Mouse (Mus musculus): ENCODE results near the gene Tekt1. TPM values are rescaled to one million over a fixed set of nuclear protein-coding genes. Genes with fewer than 3 reads are reported as not detected.
"Not testable (repeated sequence)": the region's sequence is repeated elsewhere in the genome, so short reads cannot be mapped to it uniquely, and the experiment has no call there.

Gene Tekt1
- polyA plus RNA-seq, 1 experiment, result not detected

DNA sequence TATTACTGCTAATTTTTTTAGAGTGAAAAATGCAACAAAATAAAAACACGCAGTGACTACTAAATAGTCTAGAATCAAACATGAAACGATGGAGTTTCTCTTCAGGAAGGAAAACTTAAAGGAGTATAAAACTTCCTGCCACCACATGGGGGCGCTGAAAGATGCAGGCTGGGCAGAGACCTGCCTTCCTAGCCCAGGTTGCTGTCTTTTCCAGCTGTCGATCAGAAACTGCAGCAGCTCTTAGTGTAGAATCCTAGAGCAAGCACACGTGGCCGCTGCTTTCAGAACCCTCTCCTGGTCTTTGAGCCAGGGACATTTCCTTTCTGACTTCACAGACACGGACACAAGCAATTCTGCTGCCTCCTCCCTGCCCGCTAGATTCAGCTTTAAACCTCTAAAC lies 18.3 kb downstream of the Tekt1 start:
- H3K4me1 ChIP-seq (ENCODE audit: control insufficient read depth, insufficient read depth, low read length), result no peaks in the 10 kb centered on the region
- H3K27ac ChIP-seq (ENCODE audit: control insufficient read depth, insufficient read depth, low read depth, low read length, poor library complexity), result no peak overlapping the region
- 35% methylated on average over 8 of the region's 8 CpGs for WGBS
- TF ChIP-seq POLR2A (IDR thresholded peaks at IDR 0.05; ENCODE audit: borderline replicate concordance, control insufficient read depth, low read depth, low read length) (no peak), CTCF (IDR thresholded peaks at IDR 0.05; ENCODE audit: control insufficient read depth, insufficient read depth, low read length) (peak; percentile 67)
- no peak overlapping the region for H3K4me3 ChIP-seq (replicated peaks; ENCODE audit: control insufficient read depth, low read depth, low read length)

DNA sequence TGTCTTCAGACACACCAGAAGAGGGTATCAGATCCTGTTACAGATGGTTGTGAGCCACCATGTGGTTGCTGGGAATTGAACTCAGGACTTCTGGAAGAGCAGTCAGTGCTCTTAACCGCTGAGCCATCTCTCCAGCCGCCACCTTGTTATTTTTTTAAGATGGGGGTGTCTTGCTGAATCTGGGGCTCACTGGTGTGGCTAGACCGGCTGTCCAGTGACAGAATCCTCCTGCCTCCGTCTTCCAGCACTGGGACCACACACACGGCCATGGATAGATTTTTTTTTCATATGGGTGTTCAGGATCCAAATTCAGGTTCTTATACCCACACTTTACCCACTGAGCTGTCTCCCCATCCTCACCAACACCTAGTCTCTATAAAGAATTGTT lies 19.0 kb downstream of the Tekt1 start:
- H3K4me3 ChIP-seq (replicated peaks; ENCODE audit: control insufficient read depth, low read depth, low read length), result not testable (repeated sequence)

DNA sequence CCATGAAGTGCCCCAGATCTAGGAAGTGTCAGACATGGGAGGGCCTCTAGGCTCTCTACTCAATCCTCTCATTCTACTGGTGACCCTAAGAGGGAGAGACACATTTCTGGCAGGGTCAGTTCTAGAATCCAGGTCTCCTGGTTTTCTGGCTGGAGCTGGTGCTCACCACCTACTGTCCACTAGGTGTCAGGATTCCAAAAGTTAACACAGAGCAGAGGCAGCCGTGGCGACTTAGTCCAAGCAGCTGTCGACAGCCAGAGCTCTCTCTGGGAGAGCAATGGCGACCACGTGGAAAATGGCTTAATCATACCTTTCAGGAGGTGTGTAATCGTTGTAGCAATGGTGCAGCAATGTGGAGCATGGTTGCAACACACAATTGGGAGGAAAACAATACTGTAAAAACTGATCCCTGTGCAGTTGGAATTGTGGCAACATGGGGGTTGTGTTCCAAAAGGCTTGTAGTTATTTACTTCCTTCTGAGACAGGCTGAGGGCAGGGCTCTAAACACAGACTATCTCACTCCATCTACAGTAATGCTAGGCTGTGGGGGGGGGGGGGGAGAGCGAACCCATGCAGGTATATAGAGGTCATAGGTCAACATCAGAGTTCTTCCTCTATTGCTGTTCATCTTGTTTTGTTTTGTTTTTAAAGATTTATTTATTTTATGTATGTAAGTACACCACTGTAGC lies 19.5 kb downstream of the Tekt1 start:
- H3K27ac ChIP-seq (ENCODE audit: control insufficient read depth, insufficient read depth, low read depth, low read length, poor library complexity), result no peak overlapping the region
- H3K4me3 ChIP-seq (replicated peaks; ENCODE audit: control insufficient read depth, low read depth, low read length), result no peak overlapping the region
- peak; percentile 65 for TF ChIP-seq CTCF (IDR thresholded peaks at IDR 0.05; ENCODE audit: control insufficient read depth, insufficient read depth, low read length)
- TF ChIP-seq POLR2A (IDR thresholded peaks at IDR 0.05; ENCODE audit: borderline replicate concordance, control insufficient read depth, low read depth, low read length), result no peak
- H3K4me1 ChIP-seq (ENCODE audit: control insufficient read depth, insufficient read depth, low read length), result no peaks in the 10 kb centered on the region
- 13% methylated on average over 7 of the region's 7 CpGs for WGBS

More for the DNA sequence above, 19.0 kb downstream of the Tekt1 start:
- WGBS, result 86% methylated on average over 5 of the region's 5 CpGs
- not testable (repeated sequence) for H3K27ac ChIP-seq (ENCODE audit: control insufficient read depth, insufficient read depth, low read depth, low read length, poor library complexity); H3K4me1 ChIP-seq (ENCODE audit: control insufficient read depth, insufficient read depth, low read length)

DNA sequence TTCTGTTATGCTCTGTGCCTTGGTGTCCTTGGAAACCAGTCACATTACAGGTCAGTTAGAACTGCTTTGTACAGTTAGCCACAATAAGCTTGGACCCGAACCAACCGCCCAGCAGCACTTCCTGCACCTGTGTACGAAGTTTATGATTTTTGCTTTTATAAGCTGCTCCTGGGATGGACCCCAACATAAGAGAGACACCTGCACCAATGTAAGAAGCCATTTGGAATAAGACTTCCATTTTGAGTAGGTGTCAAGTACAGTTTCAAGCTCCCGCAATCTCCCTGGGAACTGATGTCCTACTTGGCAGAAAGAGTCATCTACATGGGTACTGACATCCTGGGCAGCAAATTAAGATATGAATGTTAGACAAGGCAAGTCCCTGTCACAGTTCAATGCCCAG lies 22.5 kb downstream of the Tekt1 start:
- no peak overlapping the region for H3K4me3 ChIP-seq (replicated peaks; ENCODE audit: control insufficient read depth, low read depth, low read length)
- no peak for TF ChIP-seq CTCF (IDR thresholded peaks at IDR 0.05; ENCODE audit: control insufficient read depth, insufficient read depth, low read length)
- no peak overlapping the region for H3K27ac ChIP-seq (ENCODE audit: control insufficient read depth, insufficient read depth, low read depth, low read length, poor library complexity)
- 48% methylated on average over 4 of the region's 4 CpGs for WGBS
- H3K4me1 ChIP-seq (ENCODE audit: control insufficient read depth, insufficient read depth, low read length), result no peaks in the 10 kb centered on the region

DNA sequence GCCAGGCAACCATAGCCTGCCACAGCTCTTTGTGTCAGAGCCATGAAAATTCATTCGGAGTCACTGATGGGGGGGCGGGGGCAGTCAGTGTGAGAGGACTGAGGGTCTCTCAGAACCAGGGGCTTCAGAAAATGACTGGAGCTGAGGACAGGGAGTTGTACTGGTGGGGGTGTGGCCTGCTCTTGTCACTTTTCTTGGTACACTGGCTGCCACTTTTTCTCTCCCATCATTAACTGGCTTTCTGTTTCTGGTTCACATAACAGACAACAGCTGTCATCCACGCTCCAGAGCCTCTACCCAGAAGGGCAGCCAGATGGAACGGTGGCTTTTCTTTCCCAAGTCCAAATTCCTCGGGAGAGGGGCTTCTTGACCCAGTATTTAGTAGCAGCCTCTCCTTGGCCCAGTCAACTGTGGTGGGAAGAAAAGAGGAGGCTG lies 23.8 kb downstream of the Tekt1 start:
- 74% methylated on average over 5 of the region's 5 CpGs for WGBS
- no peak overlapping the region for H3K4me3 ChIP-seq (replicated peaks; ENCODE audit: control insufficient read depth, low read depth, low read length)
- H3K4me1 ChIP-seq (ENCODE audit: control insufficient read depth, insufficient read depth, low read length), result no peaks in the 10 kb centered on the region
- no peak overlapping the region for H3K27ac ChIP-seq (ENCODE audit: control insufficient read depth, insufficient read depth, low read depth, low read length, poor library complexity)
- TF ChIP-seq CTCF (IDR thresholded peaks at IDR 0.05; ENCODE audit: control insufficient read depth, insufficient read depth, low read length) (no peak), POLR2A (IDR thresholded peaks at IDR 0.05; ENCODE audit: borderline replicate concordance, control insufficient read depth, low read depth, low read length) (no peak)

DNA sequence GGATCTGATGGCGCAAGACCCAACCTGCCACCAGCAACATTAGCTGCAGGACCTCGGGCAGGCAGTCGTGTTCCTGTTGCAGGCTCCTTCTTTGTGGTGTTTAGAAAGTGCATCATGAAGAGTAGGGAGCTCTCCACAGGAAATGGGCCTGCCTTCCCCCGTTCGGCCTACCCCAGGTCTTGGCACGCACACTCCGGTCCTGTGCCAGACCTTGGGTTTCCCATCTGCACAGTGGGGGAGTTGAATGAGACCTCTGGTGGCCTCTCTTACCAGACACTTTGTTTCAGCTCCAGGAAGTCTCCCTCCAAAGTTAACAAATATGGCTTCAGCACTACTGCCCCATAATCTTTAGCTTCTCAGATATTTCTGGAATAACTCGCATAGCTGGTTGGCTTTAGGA lies 25.5 kb downstream of the Tekt1 start:
- Histone ChIP-seq H3K4me3 (replicated peaks; ENCODE audit: control insufficient read depth, low read depth, low read length) (no peak overlapping the region), H3K27ac (ENCODE audit: control insufficient read depth, insufficient read depth, low read depth, low read length, poor library complexity) (no peak overlapping the region), H3K4me1 (ENCODE audit: control insufficient read depth, insufficient read depth, low read length) (no peaks in the 10 kb centered on the region)
- no peak for TF ChIP-seq CTCF (IDR thresholded peaks at IDR 0.05; ENCODE audit: control insufficient read depth, insufficient read depth, low read length)
- TF ChIP-seq POLR2A (IDR thresholded peaks at IDR 0.05; ENCODE audit: borderline replicate concordance, control insufficient read depth, low read depth, low read length), result no peak
- 44% methylated on average over 8 of the region's 8 CpGs for WGBS

DNA sequence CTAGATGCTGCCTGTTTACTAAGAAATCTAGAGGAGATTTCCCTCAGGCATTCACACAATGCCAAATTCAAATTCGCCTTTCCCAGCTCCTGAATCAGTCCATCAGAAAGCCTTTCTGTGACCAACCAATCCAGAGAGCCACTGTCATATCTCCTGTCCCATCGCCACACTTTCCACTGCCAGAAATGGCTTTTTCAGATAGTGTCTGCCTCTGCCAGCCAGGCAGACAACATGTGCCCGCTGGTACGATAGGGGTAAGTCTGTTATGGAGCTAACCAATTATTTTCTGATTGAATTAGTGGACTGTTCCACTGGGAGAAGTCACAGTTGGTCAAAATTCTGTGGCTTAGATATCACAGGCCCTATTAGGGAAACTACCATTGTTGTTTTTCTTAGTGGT lies 27.6 kb downstream of the Tekt1 start:
- no peak for TF ChIP-seq POLR2A (IDR thresholded peaks at IDR 0.05; ENCODE audit: borderline replicate concordance, control insufficient read depth, low read depth, low read length)
- no peak for TF ChIP-seq CTCF (IDR thresholded peaks at IDR 0.05; ENCODE audit: control insufficient read depth, insufficient read depth, low read length)
- Histone ChIP-seq H3K4me1 (ENCODE audit: control insufficient read depth, insufficient read depth, low read length) (no peaks in the 10 kb centered on the region), H3K27ac (ENCODE audit: control insufficient read depth, insufficient read depth, low read depth, low read length, poor library complexity) (no peak overlapping the region), H3K4me3 (replicated peaks; ENCODE audit: control insufficient read depth, low read depth, low read length) (no peak overlapping the region)
- WGBS, result 69% methylated on average over 4 of the region's 4 CpGs

DNA sequence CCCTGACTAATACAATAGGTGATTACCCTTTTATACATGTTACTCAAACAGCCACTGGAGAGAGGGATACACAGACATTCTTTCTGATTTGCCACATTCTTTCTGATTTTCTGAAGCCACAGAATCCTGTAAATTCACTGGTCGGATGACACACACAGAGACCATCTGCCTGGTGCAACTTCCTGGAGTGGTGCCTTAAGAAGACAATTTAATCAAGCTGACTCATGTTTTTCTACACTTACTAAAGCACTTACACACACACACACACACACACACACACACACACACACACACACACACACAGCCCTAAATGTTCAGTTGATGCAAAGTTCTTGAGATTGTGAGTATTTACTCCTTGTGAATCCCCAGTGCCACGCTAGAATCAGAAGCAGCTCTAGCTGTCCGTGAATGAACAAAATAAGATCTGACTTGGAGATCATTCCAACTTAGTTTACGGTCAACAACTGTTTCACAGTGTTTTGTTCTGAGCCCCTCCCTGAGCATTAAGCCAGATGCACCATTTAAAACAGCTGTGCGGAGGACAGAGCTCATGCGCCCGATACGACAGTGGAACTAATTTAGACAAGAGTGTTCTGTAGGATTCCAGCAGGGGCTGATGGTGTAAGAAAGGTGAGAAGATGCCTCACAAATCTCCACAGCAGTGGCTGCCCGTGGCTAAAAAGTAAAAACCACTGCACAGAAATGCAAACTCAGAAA lies 29.1 kb downstream of the Tekt1 start:
- Histone ChIP-seq H3K4me1 (ENCODE audit: control insufficient read depth, insufficient read depth, low read length) (no peaks in the 10 kb centered on the region), H3K4me3 (replicated peaks; ENCODE audit: control insufficient read depth, low read depth, low read length) (no peak overlapping the region), H3K27ac (ENCODE audit: control insufficient read depth, insufficient read depth, low read depth, low read length, poor library complexity) (no peak overlapping the region)
- 76% methylated on average over 9 of the region's 9 CpGs for WGBS
- TF ChIP-seq CTCF (IDR thresholded peaks at IDR 0.05; ENCODE audit: control insufficient read depth, insufficient read depth, low read length) (no peak), POLR2A (IDR thresholded peaks at IDR 0.05; ENCODE audit: borderline replicate concordance, control insufficient read depth, low read depth, low read length) (no peak)

DNA sequence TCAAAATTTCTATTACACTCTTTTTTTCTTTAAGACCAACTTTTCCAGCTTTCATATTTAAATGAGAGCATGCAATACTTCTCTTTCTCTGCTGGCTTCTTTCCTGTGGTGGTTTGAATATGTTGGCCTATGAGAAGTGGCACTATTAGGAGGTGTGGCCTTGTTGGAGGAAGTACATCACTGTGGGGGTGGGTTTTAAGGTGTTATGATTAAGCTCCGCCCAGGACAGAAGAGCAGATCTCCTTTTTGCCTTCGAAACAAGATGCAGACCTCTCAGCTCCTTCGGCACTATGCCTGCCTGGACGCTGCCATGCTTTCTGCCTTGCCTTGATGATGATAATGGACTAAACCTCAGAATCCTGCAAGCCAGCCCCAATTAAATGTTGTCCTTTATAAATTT lies 36.5 kb downstream of the Tekt1 start:
- H3K4me3 ChIP-seq (replicated peaks; ENCODE audit: control insufficient read depth, low read depth, low read length), result no peak overlapping the region
- TF ChIP-seq POLR2A (IDR thresholded peaks at IDR 0.05; ENCODE audit: borderline replicate concordance, control insufficient read depth, low read depth, low read length) (no peak), CTCF (IDR thresholded peaks at IDR 0.05; ENCODE audit: control insufficient read depth, insufficient read depth, low read length) (no peak)
- WGBS, result 64% methylated on average over 4 of the region's 4 CpGs

More for the DNA sequence above, 36.5 kb downstream of the Tekt1 start:
- Histone ChIP-seq H3K27ac (ENCODE audit: control insufficient read depth, insufficient read depth, low read depth, low read length, poor library complexity) (no peak overlapping the region), H3K4me1 (ENCODE audit: control insufficient read depth, insufficient read depth, low read length) (no peaks in the 10 kb centered on the region)

Measured in bone marrow, adult 2 months (tissue).